Mouse (Mus musculus) embryonic facial prominence, embryonic 14.5 days (tissue): ENCODE measurements around the gene Cd59a. TPM values are rescaled to one million over a fixed set of nuclear protein-coding genes. Genes with fewer than 3 reads are reported as not detected.
"Not testable (repeated sequence)": the region's sequence is repeated elsewhere in the genome, so short reads cannot be mapped to it uniquely, and the experiment has no call there.

ENCODE experiments used
- ATAC-seq: fragments of 200-750 bp; cut with Nextera tagmentation; 2 replicates; pipeline ENCODE4 v1.8.0; 2017; ENCODE audit warnings: low read depth, moderate number of reproducible peaks, moderate TSS enrichment
- DNase-seq: peaks from one replicate; pipeline ENCODE4 v3.0.0-alpha.2; 2015; ENCODE audit warnings: low spot score
- H3K27ac ChIP-seq: fragments of 300-500 bp; sonication (generic); replicated peaks from 2 replicates; pipeline ENCODE4 v1.5.1; 2014; ENCODE audit warnings: low read depth, mild to moderate bottlenecking, low read length, moderate library complexity
- H3K27me3 ChIP-seq: fragments of 300-500 bp; sonication (generic); replicated peaks from 2 replicates; pipeline ENCODE4 v1.6.1; 2014; ENCODE audit warnings: low read length; ENCODE audit not compliant: control insufficient read depth, insufficient read depth
- H3K36me3 ChIP-seq: fragments of 300-500 bp; sonication (generic); 2 replicates; pipeline ENCODE4 v1.6.1; 2014; ENCODE audit warnings: low read length, mixed read lengths; ENCODE audit not compliant: control insufficient read depth, insufficient read depth
- H3K4me1 ChIP-seq: fragments of 300-500 bp; sonication (generic); 2 replicates; pipeline ENCODE4 v1.6.1; 2014; ENCODE audit warnings: antibody characterized with exemption, low read length; ENCODE audit not compliant: control insufficient read depth, insufficient read depth
- H3K4me2 ChIP-seq: fragments of 300-500 bp; sonication (generic); 2 replicates; pipeline ENCODE4 v1.6.1; 2014; ENCODE audit warnings: low read depth, mild to moderate bottlenecking, low read length, moderate library complexity, mixed read lengths
- H3K4me3 ChIP-seq: fragments of 300-500 bp; sonication (generic); 2 replicates; pipeline ENCODE4 v1.5.1; 2014; ENCODE audit warnings: low read depth, mild to moderate bottlenecking, low read length
- H3K9ac ChIP-seq: fragments of 300-500 bp; sonication (generic); 2 replicates; pipeline ENCODE4 v1.6.1; 2014; ENCODE audit warnings: low read depth, mild to moderate bottlenecking, low read length, moderate library complexity, mixed read lengths
- H3K9me3 ChIP-seq: fragments of 300-500 bp; sonication (generic); 2 replicates; pipeline ENCODE4 v1.6.1; 2016; ENCODE audit warnings: low read length; ENCODE audit not compliant: control insufficient read depth
- WGBS: fragments of 180-500 bp; shearing (Covaris S2); extraction: QIAGEN DNeasy Blood & Tissue Kit; methylation state at CpG from one replicate; pipeline ENCODE4 v1.1.7; 2014; 5-methylcytosine and 5-hydroxymethylcytosine counted together
- polyA plus RNA-seq: library from polyadenylated mRNA; unstranded; fragments of >200 nt; fragmentation: Nextera tagmentation; extraction: Ambion mirVana; gene quantifications from 2 replicates; pipeline ENCODE4 v1.2.1, GENCODE M21; 2014

Gene Cd59a
- polyA plus RNA-seq, 1 experiment from 2014 or later = 23.5 TPM

GRCm38 (mm10) chr2:104069704-104070185, 25.9 kb upstream of the Cd59a start, which contains the start of gene Cd59b:
Gene Cd59b (plus strand): TSS chr2:104069849.
- Histone ChIP-seq H3K36me3 (no peaks in the 10 kb centered on the region), H3K4me3 (peak within 1 kb of the TSS; percentile 41), H3K27me3 (no peaks in the 10 kb centered on the region), H3K9ac (peak within 1 kb of the TSS; percentile 54), H3K27ac (peak within 1 kb of the TSS; percentile 48), H3K4me1 (0 out of 2 replicates have a peak, but pooled peaks cover 5% of the 10 kb centered on the region), H3K4me2 (peak within 1 kb of the TSS; percentile 58), H3K9me3 (no peaks in the 10 kb centered on the region)
- DNase-seq (peak; percentile 80), ATAC-seq (peak; percentile 90)
- WGBS = under 1% methylated on average over 13 of the region's 13 CpGs

GRCm38 (mm10) chr2:104078285-104078684, 17.3 kb upstream of the Cd59a start:
- not testable (repeated sequence) for DNase-seq, H3K36me3 ChIP-seq, H3K4me2 ChIP-seq, H3K9ac ChIP-seq, H3K27ac ChIP-seq, ATAC-seq, H3K9me3 ChIP-seq, H3K4me3 ChIP-seq, H3K27me3 ChIP-seq, H3K4me1 ChIP-seq
- 69% methylated on average over 5 of the region's 5 CpGs for WGBS

GRCm38 (mm10) chr2:104081436-104082050, 14.1 kb upstream of the Cd59a start:
- H3K9ac ChIP-seq, H3K4me1 ChIP-seq, ATAC-seq, H3K27me3 ChIP-seq, H3K9me3 ChIP-seq, H3K4me3 ChIP-seq, H3K4me2 ChIP-seq, H3K27ac ChIP-seq, DNase-seq, H3K36me3 ChIP-seq: not testable (repeated sequence)
- no CpG with 5 or more reads among the region's 1 CpGs for WGBS

- Histone ChIP-seq H3K9ac (no peak overlapping the region), H3K27me3 (no peaks in the 10 kb centered on the region), H3K27ac (no peak overlapping the region), H3K4me3 (no peak overlapping the region), H3K4me2 (no peak overlapping the region), H3K36me3 (no peaks in the 10 kb centered on the region), H3K9me3 (no peaks in the 10 kb centered on the region), H3K4me1 (no peaks in the 10 kb centered on the region)
- ATAC-seq = no peak
- no peak for DNase-seq
These were observed 13.1 kb upstream of the Cd59a start for GRCm38 (mm10) chr2:104082474-104082873.

GRCm38 (mm10) chr2:104084027-104084426, 11.6 kb upstream of the Cd59a start:
- H3K9ac ChIP-seq, H3K4me3 ChIP-seq, DNase-seq, H3K4me1 ChIP-seq, H3K27me3 ChIP-seq, H3K4me2 ChIP-seq, H3K9me3 ChIP-seq, H3K36me3 ChIP-seq, H3K27ac ChIP-seq, ATAC-seq: not testable (repeated sequence)

- WGBS = 100% methylated on average over 1 of the region's 1 CpGs
- H3K9me3 ChIP-seq, H3K4me3 ChIP-seq, H3K4me1 ChIP-seq, ATAC-seq, DNase-seq, H3K4me2 ChIP-seq, H3K27ac ChIP-seq, H3K27me3 ChIP-seq, H3K9ac ChIP-seq, H3K36me3 ChIP-seq: not testable (repeated sequence)
These were observed 8.0 kb upstream of the Cd59a start for GRCm38 (mm10) chr2:104087562-104087961.

- no peak for DNase-seq
- Histone ChIP-seq H3K27ac (no peak overlapping the region), H3K4me1 (no peaks in the 10 kb centered on the region), H3K4me2 (no peak overlapping the region), H3K4me3 (no peak overlapping the region), H3K9ac (no peak overlapping the region), H3K9me3 (no peaks in the 10 kb centered on the region), H3K27me3 (no peaks in the 10 kb centered on the region), H3K36me3 (no peaks in the 10 kb centered on the region)
- 78% methylated on average over 2 of the region's 2 CpGs for WGBS
- no peak for ATAC-seq
These were observed 2.3 kb upstream of the Cd59a start for GRCm38 (mm10) chr2:104093305-104093704.

GRCm38 (mm10) chr2:104096256-104096655, 655 bp downstream of the Cd59a start:
- peak overlapping the region; percentile 54 for H3K27ac ChIP-seq
- H3K4me2 ChIP-seq = peak overlapping the region; percentile 70
- no peaks in the 10 kb centered on the region for H3K4me1 ChIP-seq
- no peaks in the 10 kb centered on the region for H3K9me3 ChIP-seq
- peak overlapping the region; percentile 47 for H3K4me3 ChIP-seq
- DNase-seq = no peak
- peak overlapping the region; percentile 55 for H3K9ac ChIP-seq
- no peaks in the 10 kb centered on the region for H3K36me3 ChIP-seq
- H3K27me3 ChIP-seq = no peaks in the 10 kb centered on the region
- WGBS = 39% methylated on average over 10 of the region's 10 CpGs
- ATAC-seq = no peak

- H3K36me3 ChIP-seq, H3K27me3 ChIP-seq, H3K4me1 ChIP-seq, H3K9ac ChIP-seq, H3K27ac ChIP-seq, H3K9me3 ChIP-seq, DNase-seq, H3K4me2 ChIP-seq, H3K4me3 ChIP-seq: not testable (repeated sequence)
- 0 out of 2 replicates have a peak, but pooled peaks have one; percentile 16 for ATAC-seq
- WGBS = 80% methylated on average over 1 of the region's 1 CpGs
These were observed 1.2 kb downstream of the Cd59a start for GRCm38 (mm10) chr2:104096796-104097195.
